Mouse (Mus musculus): Measurements from ENCODE around the gene Oprd1.

GRCm38 (mm10) chr4:132075796-132076195 lies 68.5 kb downstream of the Oprd1 start:
- TF ChIP-seq POLR2A (IDR thresholded peaks at IDR 0.05; ENCODE audit: insufficient read depth, low read depth, low read length) (no peak), CTCF (IDR thresholded peaks at IDR 0.05; ENCODE audit: insufficient read depth, low read depth, low read length) (no peak)
